Mouse (Mus musculus) hindbrain, embryonic 13.5 days (tissue): ENCODE results near the gene Gm40193. TPM values are rescaled to one million over a fixed set of nuclear protein-coding genes. Genes with fewer than 3 reads are reported as not detected.
"Not testable (repeated sequence)": the region's sequence is repeated elsewhere in the genome, so short reads cannot be mapped to it uniquely, and the experiment has no call there.

Experiments
- ATAC-seq: fragments of 200-750 bp; cut with Nextera tagmentation; 2 replicates; pipeline ENCODE4 v1.8.0; 2017; ENCODE audit warnings: moderate TSS enrichment; ENCODE audit not compliant: low FRiP score
- H3K27ac ChIP-seq: fragments of 300-500 bp; sonication (generic); 2 replicates; pipeline ENCODE4 v1.5.1; 2015; ENCODE audit warnings: inconsistent platforms, mild to moderate bottlenecking, moderate library complexity
- H3K27me3 ChIP-seq: fragments of 300-500 bp; sonication (generic); 2 replicates; pipeline ENCODE4 v1.6.1; 2015; ENCODE audit warnings: mild to moderate bottlenecking, inconsistent platforms
- H3K36me3 ChIP-seq: fragments of 300-500 bp; sonication (generic); 2 replicates; pipeline ENCODE4 v1.6.1; 2015; ENCODE audit warnings: mild to moderate bottlenecking, inconsistent platforms
- H3K4me1 ChIP-seq: fragments of 300-500 bp; sonication (generic); replicated peaks from 2 replicates; pipeline ENCODE4 v1.6.1; 2015; ENCODE audit warnings: inconsistent platforms
- H3K4me2 ChIP-seq: fragments of 300-500 bp; sonication (generic); 2 replicates; pipeline ENCODE4 v1.6.1; 2015; ENCODE audit warnings: inconsistent platforms, mild to moderate bottlenecking, moderate library complexity
- H3K4me3 ChIP-seq: fragments of 300-500 bp; sonication (generic); 2 replicates; pipeline ENCODE4 v1.5.1; 2015; ENCODE audit warnings: mild to moderate bottlenecking, inconsistent platforms
- H3K9ac ChIP-seq: fragments of 300-500 bp; sonication (generic); 2 replicates; pipeline ENCODE4 v1.6.1; 2015; ENCODE audit warnings: mild to moderate bottlenecking, inconsistent platforms
- H3K9me3 ChIP-seq: fragments of 300-500 bp; sonication (generic); 2 replicates; pipeline ENCODE4 v1.6.1; 2016; ENCODE audit warnings: inconsistent platforms
- WGBS: fragments of 180-500 bp; shearing (Covaris S2); methylation state at CpG from one replicate; pipeline ENCODE4 v1.1.7; 2015; 5-methylcytosine and 5-hydroxymethylcytosine counted together
- polyA plus RNA-seq: library from polyadenylated mRNA; unstranded; fragments of >200 nt; fragmentation: Nextera tagmentation; extraction: Ambion mirVana; gene quantifications from 2 replicates; pipeline ENCODE4 v1.2.1, GENCODE M21; 2015

Gene Gm40193
- polyA plus RNA-seq, 1 experiment from 2014 or later: not detected

DNA sequence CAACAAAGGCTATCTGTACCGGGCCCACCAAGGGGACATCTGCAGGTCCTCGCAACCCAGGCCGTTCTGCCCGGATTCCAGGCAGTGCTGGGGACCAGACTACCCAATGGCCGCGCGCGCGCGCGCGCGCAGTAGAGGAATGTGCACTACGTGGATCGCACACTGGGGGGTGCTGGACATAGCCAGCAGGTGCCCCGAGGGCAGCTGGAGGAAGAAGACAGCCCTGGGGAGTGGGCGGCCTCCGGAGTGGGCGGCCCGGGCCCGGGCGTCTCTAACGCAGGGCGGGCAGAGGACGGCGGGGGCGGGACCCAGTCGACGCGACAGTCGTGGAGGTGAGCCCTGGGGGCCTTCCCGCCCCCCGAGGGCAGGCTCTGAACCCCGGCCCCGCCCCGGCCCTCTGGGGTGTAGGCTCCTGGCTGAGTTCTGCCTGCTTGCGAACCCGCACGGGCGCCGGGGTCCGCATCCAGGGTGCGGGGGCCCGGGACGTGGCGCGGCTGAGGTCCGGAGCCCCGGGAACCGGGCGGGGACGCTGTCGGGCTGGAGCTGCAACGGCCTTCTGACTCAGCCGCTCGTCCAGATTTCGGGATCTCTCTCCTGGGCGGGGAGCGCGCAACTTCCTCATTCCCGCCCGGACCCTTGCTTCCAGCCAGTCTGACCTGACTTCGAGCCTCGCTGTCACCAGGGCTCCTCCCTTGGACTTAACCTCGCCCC, 7.3 kb upstream of the Gm40193 start, which contains the start of gene Pld2:
Gene Pld2 (plus strand): TSS at position 188 of the 711 bp plus-strand sequence.
- Histone ChIP-seq H3K27me3 (peaks cover 34% of the 10 kb centered on the region), H3K9me3 (no peaks in the 10 kb centered on the region), H3K4me2 (peak within 1 kb of the TSS; percentile 76), H3K4me3 (peak within 1 kb of the TSS; percentile 58), H3K4me1 (peaks cover 11% of the 10 kb centered on the region), H3K9ac (peak within 1 kb of the TSS; percentile 75), H3K27ac (no peak within 1 kb of the TSS), H3K36me3 (no peaks in the 10 kb centered on the region)
- under 1% methylated on average over 55 of the region's 65 CpGs for WGBS
- ATAC-seq: peak; percentile 92

GRCm38 (mm10) chr11:70539423-70539822, 6.7 kb upstream of the Gm40193 start:
- H3K9ac ChIP-seq: peak overlapping the region; percentile 75
- 20% methylated on average over 9 of the region's 9 CpGs for WGBS
- H3K4me3 ChIP-seq: peak overlapping the region; percentile 58
- peak overlapping the region; percentile 76 for H3K4me2 ChIP-seq
- H3K27ac ChIP-seq: no peak overlapping the region
- peaks cover 34% of the 10 kb centered on the region for H3K27me3 ChIP-seq
- H3K9me3 ChIP-seq: no peaks in the 10 kb centered on the region
- peaks cover 11% of the 10 kb centered on the region for H3K4me1 ChIP-seq
- no peaks in the 10 kb centered on the region for H3K36me3 ChIP-seq
- no peak for ATAC-seq

DNA sequence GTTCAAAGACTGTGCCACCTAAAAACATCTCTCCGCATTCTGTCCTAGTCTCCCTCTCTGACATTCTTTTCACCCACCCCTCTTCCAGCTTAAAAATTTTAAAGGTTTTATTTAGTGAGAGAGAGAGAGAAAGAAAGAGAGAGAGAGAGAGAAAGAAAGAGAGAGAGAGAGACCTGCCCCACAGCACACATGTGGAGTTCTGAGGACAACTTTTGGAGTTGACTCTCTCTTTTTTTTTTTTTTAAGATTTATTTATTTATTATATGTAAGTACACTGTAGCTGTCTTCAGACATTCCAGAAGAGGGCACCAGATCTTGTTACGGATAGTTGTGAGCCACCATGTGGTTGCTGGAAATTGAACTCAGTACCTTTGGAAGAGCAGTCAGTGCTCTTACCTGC, 1.7 kb downstream of the Gm40193 start:
- peaks cover 36% of the 10 kb centered on the region for H3K36me3 ChIP-seq
- not testable (repeated sequence) for H3K4me1 ChIP-seq, H3K27ac ChIP-seq, H3K4me3 ChIP-seq, H3K9me3 ChIP-seq, H3K9ac ChIP-seq, ATAC-seq, H3K4me2 ChIP-seq, H3K27me3 ChIP-seq
- WGBS: 78% methylated on average over 2 of the region's 2 CpGs

GRCm38 (mm10) chr11:70528610-70529009, 4.1 kb downstream of the Gm40193 start:
- Histone ChIP-seq H3K4me1 (peaks cover 12% of the 10 kb centered on the region), H3K9me3 (no peaks in the 10 kb centered on the region), H3K27ac (no peak overlapping the region), H3K9ac (no peak overlapping the region), H3K4me2 (no peak overlapping the region), H3K36me3 (peaks cover 36% of the 10 kb centered on the region), H3K4me3 (no peak overlapping the region), H3K27me3 (no peaks in the 10 kb centered on the region)
- 87% methylated on average over 7 of the region's 7 CpGs for WGBS
- no peak for ATAC-seq

GRCm38 (mm10) chr11:70526211-70526610, 6.5 kb downstream of the Gm40193 start:
- no peaks in the 10 kb centered on the region for H3K9me3 ChIP-seq
- 89% methylated on average over 12 of the region's 12 CpGs for WGBS
- peak overlapping the region; percentile 80 for H3K9ac ChIP-seq
- H3K4me1 ChIP-seq: peaks cover 12% of the 10 kb centered on the region
- H3K4me2 ChIP-seq: peak overlapping the region; percentile 75
- H3K27ac ChIP-seq: no peak overlapping the region
- H3K36me3 ChIP-seq: peaks cover 36% of the 10 kb centered on the region
- peak overlapping the region; percentile 55 for H3K4me3 ChIP-seq
- no peaks in the 10 kb centered on the region for H3K27me3 ChIP-seq
- no peak for ATAC-seq

- 0 out of 2 replicates have a peak, but pooled peaks cover 2% of the 10 kb centered on the region for H3K27me3 ChIP-seq
- peak overlapping the region; percentile 55 for H3K4me3 ChIP-seq
- peak; percentile 52; the same call in 1 of the 2 replicates for ATAC-seq
- peak overlapping the region; percentile 80 for H3K9ac ChIP-seq
- H3K4me1 ChIP-seq: peaks cover 13% of the 10 kb centered on the region
- H3K27ac ChIP-seq: peak overlapping the region; percentile 62; the same call in 1 of the 2 replicates
- peaks cover 36% of the 10 kb centered on the region for H3K36me3 ChIP-seq
- whole genome bisulfite sequencing: under 1% methylated on average over 12 of the region's 12 CpGs
- H3K9me3 ChIP-seq: no peaks in the 10 kb centered on the region
- H3K4me2 ChIP-seq: peak overlapping the region; percentile 75
These were observed 7.0 kb downstream of the Gm40193 start for GRCm38 (mm10) chr11:70525726-70526125.

DNA sequence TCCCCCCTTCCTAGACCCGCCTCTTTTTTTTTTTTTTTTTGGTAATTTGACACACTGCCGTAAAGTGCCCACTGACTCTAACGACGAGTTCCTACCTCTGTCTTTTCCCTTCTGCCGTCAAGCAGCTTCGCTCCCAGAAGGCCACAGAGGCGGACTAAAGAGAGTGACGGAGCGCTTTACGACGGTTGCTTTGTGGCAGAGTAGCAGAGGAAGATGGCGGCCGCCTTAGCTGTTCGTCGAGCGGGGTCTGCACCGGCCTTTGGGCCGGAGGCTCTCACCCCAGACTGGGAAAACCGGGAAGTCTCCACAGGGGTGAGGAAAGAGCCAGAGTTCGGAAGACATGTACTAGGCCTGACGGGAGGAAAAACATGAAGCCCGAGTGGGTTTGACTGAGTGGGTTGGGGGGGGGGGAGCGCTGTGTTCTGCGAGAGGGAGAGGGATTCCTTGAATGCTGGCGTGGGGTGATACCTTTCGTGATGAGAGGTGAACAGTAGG, 7.5 kb downstream of the Gm40193 start, which contains the start of gene Psmb6:
Gene Psmb6 (plus strand): TSS at position 184 of the 495 bp plus-strand sequence.
- Histone ChIP-seq H3K4me1 (peaks cover 18% of the 10 kb centered on the region), H3K9me3 (no peaks in the 10 kb centered on the region), H3K4me2 (peak within 1 kb of the TSS; percentile 75), H3K27me3 (0 out of 2 replicates have a peak, but pooled peaks cover 7% of the 10 kb centered on the region), H3K27ac (peak within 1 kb of the TSS; percentile 62; the same call in 1 of the 2 replicates), H3K9ac (peak within 1 kb of the TSS; percentile 80), H3K4me3 (peak within 1 kb of the TSS; percentile 55), H3K36me3 (peaks cover 36% of the 10 kb centered on the region)
- under 1% methylated on average over 26 of the region's 26 CpGs for WGBS
- peak; percentile 95 for ATAC-seq

- Histone ChIP-seq H3K36me3 (peaks cover 36% of the 10 kb centered on the region), H3K27me3 (peaks cover 11% of the 10 kb centered on the region), H3K4me2 (peak overlapping the region; percentile 51), H3K9ac (no peak overlapping the region), H3K27ac (no peak overlapping the region), H3K4me3 (peak overlapping the region; percentile 55), H3K9me3 (no peaks in the 10 kb centered on the region), H3K4me1 (peaks cover 22% of the 10 kb centered on the region)
- ATAC-seq: 0 out of 2 replicates have a peak, but pooled peaks have one; percentile 9
- 10% methylated on average over 8 of the region's 8 CpGs for WGBS
These were observed 8.0 kb downstream of the Gm40193 start for GRCm38 (mm10) chr11:70524782-70525181.

DNA sequence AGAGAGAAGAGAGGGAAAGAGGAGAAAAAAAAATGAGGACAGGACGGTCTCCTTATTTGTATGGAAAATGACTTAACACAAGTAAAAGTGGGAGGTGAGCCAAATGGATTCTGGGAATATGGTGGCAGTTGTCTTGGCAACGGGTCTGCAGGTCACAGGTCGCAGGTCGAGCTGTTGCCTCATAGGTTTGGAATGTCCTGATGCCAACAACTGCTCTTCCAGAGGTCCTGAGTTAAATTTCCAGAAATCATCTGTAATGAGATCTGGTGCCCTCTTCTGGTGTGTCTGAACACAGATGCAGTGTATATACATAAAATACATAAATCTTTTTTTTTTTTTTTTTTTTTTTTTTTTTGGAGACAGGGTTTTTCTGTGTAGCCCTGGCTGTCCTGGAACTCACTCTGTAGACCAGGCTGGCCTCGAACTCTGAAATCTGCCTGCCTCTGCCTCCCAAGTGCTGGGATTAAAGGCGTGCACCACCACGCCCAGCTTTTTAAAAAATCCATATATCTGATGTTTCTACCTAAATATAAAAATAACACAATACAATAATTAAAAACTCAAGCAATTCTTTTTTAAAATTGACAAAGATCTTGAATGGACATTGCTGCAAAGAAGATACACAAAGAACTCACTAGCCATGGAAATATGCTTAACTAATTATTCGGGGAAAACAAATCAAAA, 9.3 kb downstream of the Gm40193 start:
- Histone ChIP-seq H3K36me3 (peaks cover 23% of the 10 kb centered on the region), H3K27me3 (peaks cover 15% of the 10 kb centered on the region), H3K4me1 (peaks cover 25% of the 10 kb centered on the region)
- H3K4me2 ChIP-seq, H3K9ac ChIP-seq, ATAC-seq, H3K9me3 ChIP-seq, H3K4me3 ChIP-seq, H3K27ac ChIP-seq: not testable (repeated sequence)
- 88% methylated on average over 8 of the region's 8 CpGs for WGBS

DNA sequence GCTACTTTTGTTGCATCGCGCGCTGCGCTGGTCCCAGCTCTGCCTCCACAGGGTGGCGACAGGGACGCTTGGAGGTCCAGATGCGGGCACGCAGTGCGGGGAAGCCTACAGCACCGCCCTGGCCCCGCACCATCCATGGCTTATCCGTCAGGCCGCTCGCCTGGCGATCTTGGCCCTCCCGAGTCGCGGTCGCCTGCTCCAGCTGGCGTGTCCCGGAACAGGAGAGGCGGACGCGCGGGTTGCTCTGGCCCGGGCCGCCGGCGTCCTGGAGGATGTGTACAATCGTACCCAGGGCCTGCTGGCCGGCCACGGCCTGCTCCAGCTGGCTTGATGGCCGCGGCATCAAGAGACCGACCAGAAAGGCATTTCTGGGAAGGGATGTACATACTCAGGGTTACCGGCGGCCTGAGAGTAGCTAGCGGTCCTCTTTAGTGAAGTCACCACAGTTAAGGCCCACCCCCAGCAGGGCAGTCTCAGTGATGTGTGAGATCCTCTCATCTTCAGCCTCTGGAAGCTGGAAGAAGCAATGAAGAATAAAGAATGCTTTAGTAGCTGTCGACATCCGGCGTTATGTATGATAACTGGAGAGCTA, 12.5 kb downstream of the Gm40193 start:
- H3K4me3 ChIP-seq: peak overlapping the region; percentile 24
- peaks cover 13% of the 10 kb centered on the region for H3K4me1 ChIP-seq
- peak; percentile 71; the same call in 1 of the 2 replicates for ATAC-seq
- peak overlapping the region; percentile 63 for H3K9ac ChIP-seq
- H3K36me3 ChIP-seq: no peaks in the 10 kb centered on the region
- H3K9me3 ChIP-seq: no peaks in the 10 kb centered on the region
- H3K27ac ChIP-seq: peak overlapping the region; percentile 56; the same call in 1 of the 2 replicates
- H3K27me3 ChIP-seq: peaks cover 15% of the 10 kb centered on the region
- 14% methylated on average over 41 of the region's 41 CpGs for WGBS
- peak overlapping the region; percentile 47 for H3K4me2 ChIP-seq

DNA sequence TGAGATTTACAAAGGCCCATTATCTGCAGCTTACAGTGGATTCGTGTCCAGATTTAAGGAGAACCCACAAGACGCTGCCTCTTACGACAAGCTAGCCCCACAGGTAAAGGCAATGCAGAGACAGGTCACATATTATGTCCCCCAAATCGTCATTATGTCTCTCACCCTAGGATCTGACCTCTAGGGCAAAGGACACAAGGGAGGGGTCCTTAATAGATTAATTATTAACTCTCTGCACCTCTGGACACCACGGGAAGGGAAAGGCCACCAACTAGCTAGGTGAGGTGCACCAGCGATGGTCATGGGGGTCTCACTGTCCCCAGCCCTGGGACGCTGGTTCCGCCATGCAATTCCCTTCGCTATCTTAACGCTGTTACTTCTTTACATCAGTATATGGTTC, 13.8 kb downstream of the Gm40193 start, which contains the start of gene Gltpd2:
Gene Gltpd2 (plus strand): TSS at position 274 of the 400 bp plus-strand sequence.
- H3K4me1 ChIP-seq: peaks cover 13% of the 10 kb centered on the region
- no peaks in the 10 kb centered on the region for H3K9me3 ChIP-seq
- H3K27ac ChIP-seq: peak within 1 kb of the TSS; percentile 56; the same call in 1 of the 2 replicates
- ATAC-seq: no peak
- H3K27me3 ChIP-seq: peaks cover 15% of the 10 kb centered on the region
- H3K9ac ChIP-seq: peak within 1 kb of the TSS; percentile 63
- H3K36me3 ChIP-seq: no peaks in the 10 kb centered on the region
- peak within 1 kb of the TSS; percentile 24 for H3K4me3 ChIP-seq
- H3K4me2 ChIP-seq: peak within 1 kb of the TSS; percentile 47
- WGBS: 78% methylated on average over 10 of the region's 10 CpGs

DNA sequence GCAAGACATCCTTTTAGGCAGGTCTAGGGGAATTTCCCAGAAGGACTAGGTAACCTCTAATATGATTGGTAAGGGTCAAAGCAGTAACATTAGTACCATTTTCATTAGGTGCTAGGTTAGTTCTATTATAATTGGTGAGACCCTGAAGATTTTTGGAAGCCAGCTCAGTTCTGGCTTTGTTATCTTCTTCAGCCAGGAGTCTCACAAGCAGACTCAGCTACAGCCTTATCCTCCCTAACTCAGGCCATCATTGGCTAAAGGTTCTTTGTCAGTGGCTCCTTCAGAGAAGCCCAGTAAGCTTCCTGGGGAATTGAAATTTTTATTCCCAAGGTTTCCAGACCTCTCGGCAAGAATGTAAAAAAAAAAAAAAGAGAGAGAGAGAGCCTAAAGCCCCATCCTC, 14.3 kb downstream of the Gm40193 start:
- no peaks in the 10 kb centered on the region for H3K36me3 ChIP-seq
- peaks cover 15% of the 10 kb centered on the region for H3K27me3 ChIP-seq
- 54% methylated on average over 1 of the region's 1 CpGs for WGBS
- H3K4me2 ChIP-seq: no peak overlapping the region
- no peak overlapping the region for H3K9ac ChIP-seq
- no peak for ATAC-seq
- H3K9me3 ChIP-seq: no peaks in the 10 kb centered on the region
- H3K27ac ChIP-seq: no peak overlapping the region
- no peak overlapping the region for H3K4me3 ChIP-seq
- H3K4me1 ChIP-seq: peaks cover 17% of the 10 kb centered on the region
